Mouse (Mus musculus): ENCODE measurements at regions not wholly inside any gene's neighbourhood (a gene's known extent, or its start where the extent isn't known, plus 50 kb on each side); places are given as distances from the start of the nearest gene placed in this dataset.
A peak's percentile ranks its signal among the peaks of the same experiment; 100 is the strongest.

DNA sequence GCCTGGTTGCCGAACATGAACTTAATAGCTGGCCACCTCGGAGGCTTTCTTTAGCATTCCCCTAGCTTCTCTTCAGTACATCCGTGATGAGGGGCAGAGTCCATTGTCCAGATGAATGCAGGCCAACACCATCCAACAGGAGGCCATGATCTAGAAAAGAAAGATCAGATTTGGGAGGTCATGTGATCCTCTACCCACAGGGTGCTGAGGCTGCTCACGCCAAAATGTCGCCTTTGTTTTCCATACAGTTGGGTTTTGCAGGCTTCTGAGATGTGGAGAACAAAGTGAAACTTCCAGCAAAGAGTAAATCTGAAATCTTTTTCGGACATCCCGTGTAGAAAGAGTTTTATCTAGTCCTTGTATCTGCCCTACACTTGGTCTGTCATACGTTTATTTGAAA is 55.2 kb upstream of the Zeb2 start:
- DNase-seq = no peak

DNA sequence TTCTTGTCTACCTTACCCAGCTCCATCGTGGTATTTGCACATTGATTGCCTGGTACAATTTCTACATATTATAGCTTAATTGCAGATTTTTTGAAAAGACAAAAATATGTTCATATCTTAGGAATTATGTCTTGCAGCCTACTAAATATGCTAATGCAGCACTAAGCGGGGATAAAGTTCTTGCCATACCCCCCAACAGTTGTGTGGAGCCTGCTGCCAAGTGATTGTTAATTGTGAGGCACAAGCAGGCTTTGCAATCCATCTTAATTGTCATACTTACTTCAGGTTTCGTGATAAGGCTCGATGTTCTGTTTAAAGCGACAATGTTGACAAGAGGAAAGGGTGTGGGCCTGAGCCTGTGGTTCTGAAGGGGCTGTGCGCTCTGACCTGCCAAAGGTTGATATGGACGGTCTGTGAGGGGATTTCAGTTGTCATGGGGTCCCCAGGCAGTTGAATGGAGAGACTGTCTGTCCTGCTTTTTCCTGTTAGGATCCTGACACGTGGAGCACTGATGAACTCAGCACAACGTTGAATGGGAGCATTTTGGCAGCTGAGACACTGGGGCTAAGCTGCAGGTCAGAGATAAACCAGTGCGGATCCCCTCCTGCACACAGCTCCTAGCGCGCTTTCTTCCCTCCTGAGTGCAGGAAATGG is 54.5 kb upstream of the Zeb2 start:
- no peak for DNase-seq

DNA sequence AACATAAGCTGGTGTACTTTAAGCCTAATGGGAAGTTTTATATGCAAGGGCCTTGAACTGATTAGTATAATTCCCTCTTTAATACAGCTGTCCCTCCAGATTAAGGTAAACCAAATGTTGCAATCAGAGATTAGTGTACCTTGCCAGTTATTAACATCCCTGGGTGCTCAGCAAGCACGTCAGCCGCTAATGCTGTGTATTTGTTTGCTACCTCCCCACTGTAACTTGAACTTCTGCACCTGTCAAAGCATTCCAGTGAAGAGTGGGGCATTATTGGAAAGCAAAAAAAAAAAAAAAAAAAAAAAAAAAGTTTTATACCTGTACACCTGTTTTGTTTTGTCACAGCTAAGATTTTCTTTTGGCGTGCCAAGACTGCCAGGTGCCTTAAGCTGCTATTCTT is 53.1 kb upstream of the Zeb2 start:
- no peak for DNase-seq

DNA sequence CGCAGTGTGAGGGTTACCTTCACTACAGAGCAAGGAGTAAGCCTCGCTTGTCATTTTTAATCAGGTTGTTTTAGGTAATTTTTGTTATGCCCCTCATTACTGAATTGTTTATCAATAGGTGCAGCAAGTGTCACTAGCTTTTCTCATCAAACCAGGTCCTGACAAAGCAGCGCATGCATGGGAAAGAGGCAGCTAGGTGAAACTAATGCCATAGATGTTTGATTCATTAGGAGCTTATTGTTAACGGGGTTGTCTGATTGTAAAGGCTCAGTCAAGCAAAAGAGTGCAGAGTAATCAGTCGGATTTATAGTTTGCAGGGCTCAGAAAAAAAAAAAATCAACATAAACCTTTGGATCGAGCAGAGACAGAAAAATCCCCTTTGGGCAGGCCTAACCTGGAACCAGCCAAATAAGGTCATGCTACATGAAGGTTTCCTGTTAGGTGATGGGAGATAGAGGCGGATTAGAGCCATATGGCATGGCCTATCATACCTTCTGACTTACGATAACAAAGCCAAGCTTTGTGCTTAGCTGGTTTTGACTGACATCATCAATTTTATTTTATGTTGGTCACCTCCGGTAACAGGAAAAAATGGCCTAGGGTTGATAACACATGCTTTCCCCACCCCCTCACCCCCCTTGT is 52.4 kb upstream of the Zeb2 start:
- no peak for DNase-seq

DNA sequence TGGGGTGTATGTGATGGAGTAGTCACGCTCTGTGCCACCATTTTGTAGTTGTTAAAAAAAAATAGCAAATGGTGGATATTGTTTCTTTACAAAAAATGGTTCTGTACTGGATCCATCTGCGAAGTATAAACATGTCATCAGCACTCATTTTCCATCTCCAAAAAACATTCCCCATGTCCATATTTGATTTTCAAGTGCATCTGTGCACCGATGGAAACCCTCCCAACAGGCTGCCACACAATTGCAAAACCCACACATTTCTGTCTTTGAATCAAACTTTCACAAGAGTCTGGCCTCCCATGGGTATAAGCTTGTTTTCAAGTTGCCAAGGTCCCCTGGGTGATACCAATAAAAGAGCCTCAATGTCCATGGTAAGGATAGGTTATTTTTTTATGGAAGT is 51.4 kb upstream of the Zeb2 start:
- DNase-seq = peak; percentile 48 to 51
